Mouse (Mus musculus) fibroblast of lung, adult 2 months (primary cell): ENCODE data around the gene Prcc.

Source experiments
- DNase-seq: peaks from one replicate; pipeline ENCODE4 v3.0.0-alpha.2; 2011; ENCODE audit warnings: low read depth

The Prcc gene

DNA sequence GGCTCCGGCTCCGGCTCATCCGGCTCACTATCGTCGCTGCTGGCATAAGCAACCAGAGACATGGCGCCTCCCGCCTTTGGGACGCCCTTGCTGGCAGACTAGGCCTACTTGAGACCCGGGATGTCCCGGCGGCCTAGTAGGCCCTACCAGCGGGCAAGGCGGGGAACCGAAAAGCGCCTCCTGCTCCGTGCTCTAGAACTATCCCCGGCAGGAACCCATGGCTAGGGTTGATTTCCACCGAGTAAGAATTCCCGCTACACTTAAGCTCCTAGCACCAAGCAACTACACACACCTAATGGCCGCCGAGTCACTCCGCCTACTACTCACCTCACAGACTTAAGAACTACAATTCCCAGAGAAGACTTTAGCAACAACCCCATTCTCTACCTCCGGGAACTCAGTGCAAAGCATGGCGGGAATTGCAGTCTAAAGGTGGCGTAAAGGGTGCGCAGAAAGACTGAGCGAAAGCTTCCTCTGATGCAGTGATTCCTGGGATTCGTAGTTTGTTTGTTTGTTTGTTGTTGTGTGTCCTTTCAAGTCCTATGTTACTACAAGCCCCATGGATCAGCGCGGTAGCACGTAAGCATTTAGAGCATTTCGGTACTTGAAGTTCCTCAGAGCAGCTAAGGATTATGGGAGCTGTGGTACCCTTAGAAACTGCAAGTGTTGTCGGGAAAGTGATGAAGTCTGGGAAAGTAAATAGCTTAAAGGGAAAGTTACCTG, at the start of gene Prcc:
TSS of gene Prcc (minus strand) at position 328 of the 723 bp plus-strand sequence.
- peak; percentile 100 for DNase-seq

DNA sequence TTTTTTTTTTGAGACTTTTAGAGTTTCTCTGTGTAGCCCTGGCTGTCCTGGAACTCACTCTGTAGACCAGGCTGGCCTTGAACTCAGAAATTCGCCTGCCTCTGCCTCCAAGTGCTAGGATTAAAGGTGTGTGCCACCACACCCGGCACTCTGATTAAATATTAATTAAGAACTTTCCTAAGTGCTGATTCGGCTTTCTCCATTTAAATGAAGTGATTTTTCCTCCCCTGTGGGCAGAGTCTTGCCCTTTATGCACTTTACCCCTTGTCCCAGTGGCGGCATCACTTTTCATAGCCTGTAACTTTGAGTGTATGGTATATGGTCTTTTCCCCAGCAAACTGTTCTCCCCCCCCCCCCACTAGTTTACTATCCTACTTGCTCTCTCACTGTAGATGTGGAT, 49.8 kb upstream of the Prcc start:
- DNase-seq = no peak

DNA sequence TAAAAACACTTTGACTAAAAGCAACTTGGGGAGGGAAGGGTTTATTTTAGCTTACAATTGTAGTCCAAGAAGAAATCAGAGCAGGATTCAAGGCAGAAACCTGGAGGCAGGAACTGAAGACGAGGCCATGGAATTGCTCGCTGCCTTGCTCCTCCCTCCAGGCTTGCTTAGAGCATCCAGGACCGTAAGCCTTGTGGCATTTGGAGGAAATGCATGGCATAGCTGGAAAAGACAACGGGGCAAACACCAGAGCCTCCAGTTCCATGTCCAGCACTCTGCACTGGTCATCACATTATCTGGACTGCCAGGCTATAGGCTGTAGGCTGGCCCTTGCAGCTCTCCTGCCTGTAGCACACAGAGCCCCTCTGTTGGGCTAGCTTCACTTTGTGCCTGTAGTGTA, 49.1 kb upstream of the Prcc start:
- no peak for DNase-seq

DNA sequence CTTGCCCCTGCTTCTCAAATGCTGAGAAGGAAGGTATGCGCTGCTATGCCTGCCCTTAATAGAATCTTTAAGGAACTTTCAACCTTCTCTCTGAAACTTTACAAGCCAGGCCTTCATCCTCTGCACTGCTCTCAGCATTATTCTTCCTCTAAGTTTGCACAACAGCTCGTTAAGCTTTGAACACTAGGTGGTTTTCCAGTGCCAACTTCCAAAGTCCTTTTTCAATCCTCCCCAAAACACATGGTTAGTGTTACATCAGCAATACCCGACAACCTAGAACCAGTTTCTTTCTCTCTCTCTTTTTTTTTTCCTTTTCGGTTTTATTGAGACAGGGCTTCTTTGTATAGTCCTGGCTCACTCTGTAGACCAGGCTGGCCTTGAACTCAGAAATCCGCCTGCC, 48.6 kb upstream of the Prcc start:
- no peak for DNase-seq

DNA sequence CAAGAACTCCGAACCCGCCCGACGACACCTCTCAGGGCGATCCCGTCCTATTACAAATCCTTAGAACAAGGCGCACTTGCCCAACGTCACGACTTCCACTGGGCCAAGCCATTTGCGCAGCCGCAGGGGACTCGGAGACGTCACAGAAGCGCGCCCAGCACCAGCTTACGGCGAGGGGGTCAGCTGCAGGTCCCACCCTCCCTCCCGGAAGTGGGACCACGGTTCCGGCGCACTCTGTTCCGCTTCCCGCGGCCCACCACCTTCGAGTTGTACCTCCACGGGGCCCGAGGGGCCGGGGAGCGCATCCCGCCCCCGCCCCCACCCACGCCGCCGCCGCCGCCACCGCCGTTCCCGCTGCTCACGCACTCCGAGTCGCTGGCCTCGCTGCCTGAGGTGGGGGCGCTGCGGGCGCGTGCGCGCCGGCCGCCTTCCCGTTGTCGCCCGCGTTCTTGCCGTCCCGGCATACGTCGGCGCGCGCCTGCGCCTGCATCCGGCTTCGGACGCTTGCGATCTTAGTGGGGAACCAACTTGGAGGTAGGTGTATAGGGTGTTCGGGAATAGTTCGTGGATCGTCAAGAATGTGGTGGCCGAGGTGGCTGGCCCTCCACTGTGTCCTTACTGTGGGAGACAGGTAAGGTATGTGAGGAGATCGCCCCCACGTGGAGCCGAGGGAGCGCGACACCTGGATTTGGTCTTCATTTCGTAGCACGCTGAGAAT, 44.8 kb upstream of the Prcc start, which contains the start of the genes Isg20l2 and Rrnad1:
TSS of gene Isg20l2 (plus strand) at position 237 of the 718 bp plus-strand sequence.
TSS of gene Rrnad1 (minus strand) at position 640 of the 718 bp plus-strand sequence.
- DNase-seq = peak; percentile 93

DNA sequence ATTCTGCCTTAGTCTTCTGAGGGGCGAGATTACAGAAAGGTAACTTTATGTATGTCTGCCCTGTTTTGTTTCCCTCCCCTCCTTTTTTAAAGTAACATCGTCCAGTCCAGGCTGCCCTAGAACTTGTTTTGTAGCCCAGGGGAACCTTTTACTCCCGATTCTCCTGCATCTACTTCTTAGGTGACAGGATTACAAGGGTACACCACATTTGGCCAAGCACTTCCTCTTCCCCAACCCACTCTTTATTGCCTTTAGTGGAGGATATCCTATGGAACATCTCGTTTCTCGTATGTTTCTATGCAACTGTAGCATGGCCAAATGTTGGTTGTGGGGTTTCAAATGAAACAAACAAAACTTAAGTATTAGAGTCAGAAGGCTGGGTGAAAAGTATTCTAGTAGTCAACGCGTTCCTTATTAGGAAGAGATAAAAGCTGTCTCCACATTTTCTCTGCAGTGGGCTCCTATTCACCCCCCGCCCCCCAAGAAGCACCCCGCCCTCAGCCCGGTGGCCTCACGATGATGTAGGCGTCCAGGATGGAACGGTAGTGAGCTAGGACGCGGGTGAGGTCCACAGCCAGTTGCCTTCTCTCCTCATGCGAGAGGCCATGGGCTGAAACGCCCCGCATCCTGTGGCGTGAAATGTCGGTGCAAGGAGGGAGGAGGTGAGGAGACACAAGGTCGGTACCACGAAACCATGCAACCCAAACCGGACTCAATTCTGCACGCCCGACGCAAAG, 44.1 kb upstream of the Prcc start:
- no peak for DNase-seq

DNA sequence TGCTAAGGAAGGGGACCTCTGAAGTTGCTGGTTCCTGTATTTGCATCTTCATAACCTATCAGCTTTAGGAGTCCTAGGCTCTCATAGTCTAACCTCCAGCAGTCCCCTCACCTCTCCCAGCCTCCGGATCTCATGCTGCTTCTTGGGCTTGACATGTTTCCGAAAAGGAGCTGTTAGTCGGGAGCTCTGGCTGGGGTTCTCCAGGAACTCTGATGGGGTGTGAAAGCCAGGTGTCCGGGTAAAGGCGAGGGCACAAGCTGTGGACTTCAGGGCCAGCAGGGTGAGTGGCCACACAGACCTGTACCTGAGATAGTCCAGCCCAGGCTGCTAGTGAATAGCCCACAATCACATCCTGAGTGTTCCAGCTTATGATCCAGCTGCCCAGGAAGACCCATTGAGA, 42.0 kb upstream of the Prcc start:
- no peak for DNase-seq

DNA sequence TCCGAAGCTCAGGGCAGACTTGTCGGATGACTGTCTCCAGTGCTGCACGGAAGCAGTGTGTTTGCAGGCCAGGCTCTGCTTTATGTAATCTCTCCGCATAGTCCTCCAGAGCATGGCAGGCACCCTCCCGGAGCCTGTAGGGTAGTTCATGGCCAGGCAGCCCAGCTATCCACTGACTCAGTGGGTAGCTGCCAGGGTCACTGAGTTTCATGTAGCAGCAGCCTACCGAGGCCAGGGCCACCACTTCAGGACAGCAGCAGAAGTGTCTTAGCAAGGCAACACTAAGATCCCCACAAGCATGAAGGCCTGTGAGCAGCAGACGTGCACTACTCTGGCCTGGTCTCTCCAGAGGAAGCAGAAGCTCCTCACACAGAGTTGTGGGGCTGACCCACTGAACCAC, 39.6 kb upstream of the Prcc start:
- no peak for DNase-seq

DNA sequence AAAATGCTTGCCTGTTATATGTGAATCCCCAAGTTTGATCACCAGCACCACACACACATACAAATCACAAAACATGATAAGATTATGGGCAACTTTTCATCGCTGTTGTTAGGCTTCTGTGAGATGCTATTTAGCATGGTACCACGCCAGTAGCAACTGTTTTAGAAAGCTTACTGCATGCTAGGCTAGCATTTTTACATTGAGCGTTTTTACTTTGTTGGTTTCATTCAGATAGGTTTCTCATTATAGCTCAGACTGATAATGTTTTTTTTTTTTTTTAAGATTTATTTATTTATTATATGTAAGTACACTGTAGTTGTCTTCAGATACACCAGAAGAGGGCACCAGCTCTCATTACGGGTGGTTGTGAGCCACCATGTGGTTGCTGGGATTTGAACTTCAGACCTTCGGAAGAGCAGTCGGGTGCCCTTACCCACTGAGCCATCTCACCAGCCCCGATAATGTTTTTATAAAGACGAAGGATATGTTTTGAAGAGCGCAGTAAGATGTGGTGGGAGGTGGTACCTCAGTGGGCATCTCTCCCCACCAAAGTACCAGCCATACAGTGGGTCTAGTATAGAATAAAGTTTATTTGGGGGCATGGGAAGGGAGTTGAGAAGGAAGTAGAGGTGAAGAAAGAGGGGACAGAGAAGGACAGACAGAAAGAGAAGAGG, 35.0 kb upstream of the Prcc start:
- DNase-seq = no peak

DNA sequence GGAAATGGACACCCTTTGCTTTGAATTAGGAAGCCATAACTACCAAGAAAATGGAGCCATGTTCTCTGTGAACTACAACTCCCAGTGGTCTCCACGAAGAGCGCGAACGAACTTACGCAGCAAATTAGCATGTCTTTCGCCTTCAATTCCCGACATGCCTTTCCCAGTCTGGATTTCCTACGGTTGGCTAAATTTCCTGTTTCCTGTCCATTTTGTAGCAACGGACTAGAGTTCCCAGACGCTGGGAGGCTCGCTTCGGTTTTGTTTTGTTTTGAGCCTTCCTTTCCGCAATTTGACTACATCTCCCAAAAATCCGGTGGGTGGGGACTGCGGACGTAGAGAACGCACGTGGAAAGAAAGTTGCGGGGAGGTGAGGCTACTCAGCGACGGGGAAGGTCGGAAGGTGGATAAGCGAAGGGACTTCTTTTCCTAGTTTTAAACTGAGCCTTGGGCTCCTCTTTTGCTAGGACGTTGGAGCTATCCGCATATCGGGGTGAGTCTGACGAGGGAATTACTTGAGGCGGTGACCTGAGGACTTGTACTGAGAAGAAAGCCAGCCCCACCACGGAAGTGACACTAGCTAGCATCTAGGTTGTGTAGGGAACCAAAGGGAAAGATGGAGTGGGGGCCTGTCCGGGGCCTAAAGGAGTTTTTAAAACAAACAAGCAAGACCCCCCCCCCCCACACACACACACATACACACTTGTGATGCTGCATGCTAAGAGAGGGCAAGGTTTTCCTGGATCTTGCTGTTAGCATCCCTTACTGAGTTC, 34.1 kb upstream of the Prcc start, which contains the start of gene Mrpl24:
TSS of gene Mrpl24 (plus strand) at position 171 of the 773 bp plus-strand sequence.
- DNase-seq = peak; percentile 87

DNA sequence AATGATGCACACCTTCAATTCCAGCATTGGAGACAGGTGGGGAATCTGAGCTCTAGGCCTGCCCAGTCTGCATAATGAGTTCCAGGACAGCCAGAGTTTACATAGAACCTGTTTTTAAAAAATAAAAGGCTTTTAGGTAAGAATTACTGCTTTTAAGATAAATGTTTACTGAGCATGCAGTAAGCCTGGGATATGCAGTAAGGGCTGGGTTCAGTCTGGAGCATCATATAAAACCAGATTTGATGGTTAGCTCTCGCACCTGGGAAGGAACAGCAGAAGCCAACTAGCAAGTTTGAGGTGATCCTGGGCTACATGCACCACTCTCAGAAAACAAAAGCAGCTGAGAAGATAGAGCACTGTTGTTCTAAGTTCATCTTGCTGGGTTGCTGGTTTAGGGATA, 33.1 kb upstream of the Prcc start:
- no peak for DNase-seq

DNA sequence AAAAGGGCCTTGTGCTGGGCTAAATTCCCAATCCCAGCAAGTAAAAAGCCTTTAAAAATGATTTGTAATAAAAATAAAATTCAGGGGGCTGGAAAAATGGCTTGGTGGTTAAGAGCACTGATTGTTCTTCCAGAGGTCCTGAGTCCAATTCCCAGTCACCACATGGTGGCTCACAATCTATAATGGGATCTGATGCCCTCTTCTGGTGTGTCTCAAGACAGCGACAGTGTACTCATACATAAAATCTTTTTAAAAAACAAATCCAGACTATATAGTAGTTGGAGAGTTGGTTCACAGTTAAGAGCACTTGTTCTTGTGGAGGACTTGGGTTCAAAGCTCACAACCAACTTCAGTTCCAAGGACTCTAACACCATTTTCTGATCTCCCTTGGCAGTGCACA, 31.6 kb upstream of the Prcc start:
- no peak for DNase-seq

DNA sequence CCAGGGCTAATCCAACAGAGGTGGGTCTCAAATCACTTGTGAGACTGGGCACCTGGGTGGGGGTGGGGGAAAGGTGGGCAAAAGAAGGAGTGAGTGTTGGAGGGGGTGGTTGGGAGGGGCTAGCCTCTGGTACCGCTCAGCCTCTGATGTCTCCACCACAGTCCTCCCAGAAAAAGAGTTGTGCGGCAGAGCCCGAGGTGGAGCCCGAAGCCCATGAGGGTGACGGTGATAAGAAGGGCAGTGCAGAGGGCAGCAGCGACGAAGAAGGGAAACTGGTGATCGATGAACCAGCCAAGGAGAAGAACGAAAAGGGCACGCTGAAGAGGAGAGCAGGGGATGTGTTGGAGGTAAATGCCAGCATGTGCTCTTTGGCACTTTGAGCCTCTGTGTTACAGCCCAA, 28.5 kb upstream of the Prcc start:
- DNase-seq = no peak

DNA sequence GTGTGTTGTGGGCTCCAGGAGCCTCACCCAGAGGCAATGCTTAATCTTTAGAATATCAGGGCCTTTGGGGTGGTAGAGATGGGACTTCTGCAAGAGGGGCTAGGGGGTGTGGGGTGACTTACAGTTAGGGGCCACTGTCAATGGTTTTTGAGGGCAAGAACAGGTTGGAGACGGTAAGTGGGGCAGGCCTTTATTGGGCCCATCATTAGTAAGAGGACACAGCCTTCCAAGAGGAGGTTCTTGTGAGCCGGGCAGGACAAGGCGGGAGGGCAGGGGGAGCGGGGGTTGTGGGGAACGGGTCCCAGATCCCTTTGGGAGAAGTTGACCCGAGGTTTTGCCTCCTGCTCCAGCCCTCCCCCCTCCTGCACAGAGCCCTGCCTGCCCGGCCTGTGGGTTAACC, 28.1 kb upstream of the Prcc start:
- DNase-seq = no peak

DNA sequence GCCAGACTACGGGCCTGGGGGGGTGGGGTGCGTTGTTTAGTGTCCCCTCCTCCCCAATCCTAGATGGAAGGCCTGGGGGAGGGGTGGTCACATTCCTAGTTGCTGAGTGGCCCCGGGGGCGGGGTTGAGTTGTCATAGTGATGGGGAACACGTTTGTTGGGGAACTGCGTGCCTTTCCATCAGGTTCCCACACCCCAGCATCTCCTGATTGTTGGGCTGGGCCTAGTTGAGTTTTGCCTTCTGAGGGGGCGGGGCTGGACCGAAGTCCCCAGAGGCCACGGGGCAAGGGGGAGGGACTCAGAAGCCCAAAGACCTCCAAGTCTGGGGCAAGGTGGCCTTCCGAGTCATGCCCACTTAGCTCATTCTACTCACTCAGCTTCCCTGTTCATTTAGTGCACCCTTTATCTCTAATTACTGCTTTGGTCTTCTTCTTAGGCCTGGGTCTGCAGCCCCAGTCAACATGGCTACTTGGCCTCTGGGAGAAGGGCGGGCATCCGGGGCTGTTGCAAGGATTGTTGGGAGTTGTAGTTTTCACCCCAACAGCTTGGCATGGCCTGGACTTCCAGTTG, 25.2 kb upstream of the Prcc start:
- peak; percentile 85 for DNase-seq

DNA sequence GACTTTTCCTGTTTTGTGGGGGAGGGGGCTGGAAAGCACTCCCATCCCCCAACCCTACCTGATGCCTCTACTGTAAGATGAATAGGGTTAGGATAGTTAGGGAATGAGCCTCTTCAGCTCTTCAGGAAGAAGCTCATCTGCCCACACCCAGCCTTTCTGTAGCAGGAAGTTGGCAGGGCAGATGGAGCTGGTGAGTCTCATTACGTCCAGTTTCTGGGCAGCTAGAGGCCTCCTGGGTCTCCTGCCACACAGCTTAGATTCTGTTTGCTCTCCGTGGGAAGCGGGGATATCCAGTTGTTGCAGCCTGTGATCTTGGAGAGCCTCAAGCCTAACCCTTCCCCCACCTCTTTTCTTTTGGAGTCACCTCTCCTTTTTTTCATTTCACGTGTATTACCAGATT, 24.5 kb upstream of the Prcc start:
- DNase-seq = no peak

DNA sequence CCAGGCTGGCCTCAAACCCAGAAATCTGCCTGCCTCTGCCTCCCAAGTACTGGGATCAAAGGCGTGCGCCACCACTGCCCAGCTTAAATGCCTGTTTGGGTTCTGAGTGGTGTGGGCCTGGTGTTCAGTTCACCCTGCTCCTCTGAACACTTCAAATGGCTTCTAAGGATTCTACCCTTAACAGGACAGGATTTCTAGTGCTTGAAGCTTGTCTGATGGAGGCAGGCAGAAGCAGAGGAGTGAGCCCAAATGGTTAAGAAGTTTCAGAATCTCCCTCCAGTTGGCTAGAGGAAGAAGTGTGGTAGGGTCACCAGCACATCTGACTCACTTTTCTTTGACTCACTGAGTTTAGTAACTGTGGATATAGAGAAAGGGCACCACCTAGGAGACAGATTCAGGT, 24.0 kb upstream of the Prcc start:
- no peak for DNase-seq

DNA sequence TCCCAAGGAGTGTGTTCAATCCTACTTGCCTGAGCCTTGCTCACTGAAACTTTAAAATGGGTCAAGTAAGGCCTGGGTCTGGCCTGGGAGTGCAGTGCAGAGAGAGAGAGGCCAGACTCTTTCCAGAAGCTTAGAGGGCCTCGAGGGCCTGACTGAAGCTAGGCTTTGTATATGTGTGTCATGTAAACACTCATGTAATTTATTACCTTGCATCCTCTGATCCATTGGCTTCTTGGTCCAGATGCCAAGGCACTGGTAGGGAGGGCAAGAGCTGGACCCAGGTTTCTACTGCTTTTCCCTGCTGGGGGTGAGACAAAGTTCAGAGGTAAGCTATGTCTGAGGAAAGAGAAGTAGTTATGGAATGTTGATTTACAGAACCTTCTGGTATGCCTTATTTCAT, 22.5 kb upstream of the Prcc start:
- DNase-seq = no peak

DNA sequence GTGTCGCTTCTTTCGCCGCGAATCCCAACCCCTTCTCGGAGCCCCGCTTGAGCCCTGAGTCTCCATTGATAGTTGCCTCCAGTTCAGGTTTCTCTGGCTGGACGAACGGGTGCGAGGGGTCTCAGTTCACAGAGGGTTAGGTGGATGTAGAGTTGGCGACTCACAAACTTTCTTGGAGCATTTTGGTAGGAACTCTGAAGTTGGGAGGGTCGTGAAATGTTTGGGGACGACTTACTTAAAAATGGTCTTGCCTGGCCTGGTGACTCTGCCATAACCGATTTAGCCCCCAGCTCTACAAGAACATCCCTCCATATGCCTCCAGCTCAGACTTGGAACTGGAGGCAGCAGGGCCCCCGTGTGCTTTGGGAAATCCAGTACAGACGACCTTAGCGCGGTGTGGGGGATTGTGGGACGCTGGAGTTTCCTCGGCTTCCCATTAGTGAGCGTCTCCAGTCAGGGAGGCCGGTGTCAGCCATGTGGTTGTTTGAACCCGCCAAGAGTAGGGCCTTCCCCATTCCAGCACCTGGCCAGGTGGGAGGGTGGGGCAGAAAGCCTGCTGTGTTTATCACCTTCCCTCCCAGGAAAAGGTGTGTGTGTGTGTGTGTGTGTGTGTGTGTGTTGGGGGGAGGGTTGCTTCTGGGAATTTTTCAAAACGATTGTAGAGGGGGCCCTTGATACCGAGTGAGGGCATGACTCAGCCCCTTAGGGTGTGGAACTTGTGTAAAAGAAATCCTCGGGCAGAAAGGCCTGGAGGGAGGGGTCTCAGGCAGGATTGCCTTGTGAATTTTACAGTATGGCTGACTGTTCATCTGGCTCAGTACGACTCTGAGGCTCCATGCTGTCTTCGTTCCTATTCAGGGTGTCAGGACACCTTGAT, 21.8 kb upstream of the Prcc start:
- DNase-seq = no peak

DNA sequence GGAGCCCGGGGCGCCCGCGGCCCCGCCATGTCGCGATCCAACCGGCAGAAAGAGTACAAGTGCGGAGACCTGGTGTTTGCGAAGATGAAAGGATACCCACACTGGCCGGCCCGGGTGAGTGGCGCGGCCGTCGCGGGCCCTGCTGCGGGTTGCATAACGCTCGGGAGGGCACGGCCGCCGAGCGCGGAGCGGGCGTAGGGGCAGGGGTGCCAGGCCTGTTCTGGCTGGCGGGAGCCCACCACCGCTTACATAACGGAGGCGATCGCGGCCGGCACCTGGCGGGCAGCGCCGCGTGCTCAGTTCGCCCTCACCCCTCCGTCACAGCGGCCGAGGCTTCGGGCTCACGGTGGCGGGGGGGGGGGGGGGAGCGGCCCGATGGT, 21.2 kb upstream of the Prcc start:
- DNase-seq = no peak
